Mouse (Mus musculus): Measurements from ENCODE around the gene Psmd11. TPM values are rescaled to one million over a fixed set of nuclear protein-coding genes. Genes with fewer than 3 reads are reported as not detected.

The Psmd11 gene
- total RNA-seq, 2 experiments from 2014 or later = 41.2 to 43.8 TPM

DNA sequence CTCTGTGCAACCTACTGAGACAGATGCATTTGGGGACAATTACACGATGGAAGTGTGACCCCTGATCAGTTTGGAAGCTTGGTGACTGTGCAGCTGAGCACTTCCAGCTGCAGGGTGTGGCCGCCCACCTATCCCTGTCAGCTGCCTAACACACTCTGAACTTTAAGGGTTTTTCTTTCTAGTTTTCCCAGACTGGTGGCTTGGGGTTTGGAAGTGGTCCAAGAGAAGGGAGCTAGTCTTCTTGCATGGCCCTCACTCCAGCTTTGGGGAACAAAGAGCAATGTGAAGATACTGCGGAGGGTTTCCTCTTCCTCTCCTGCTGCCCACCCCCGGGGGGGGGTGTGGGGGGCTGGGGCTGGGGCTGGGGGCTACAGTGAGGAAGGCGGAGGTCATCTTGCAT, 51.0 kb downstream of the Psmd11 start:
- no peak for ATAC-seq (replicated peaks; ENCODE audit: low FRiP score, poor library complexity, severe bottlenecking)

DNA sequence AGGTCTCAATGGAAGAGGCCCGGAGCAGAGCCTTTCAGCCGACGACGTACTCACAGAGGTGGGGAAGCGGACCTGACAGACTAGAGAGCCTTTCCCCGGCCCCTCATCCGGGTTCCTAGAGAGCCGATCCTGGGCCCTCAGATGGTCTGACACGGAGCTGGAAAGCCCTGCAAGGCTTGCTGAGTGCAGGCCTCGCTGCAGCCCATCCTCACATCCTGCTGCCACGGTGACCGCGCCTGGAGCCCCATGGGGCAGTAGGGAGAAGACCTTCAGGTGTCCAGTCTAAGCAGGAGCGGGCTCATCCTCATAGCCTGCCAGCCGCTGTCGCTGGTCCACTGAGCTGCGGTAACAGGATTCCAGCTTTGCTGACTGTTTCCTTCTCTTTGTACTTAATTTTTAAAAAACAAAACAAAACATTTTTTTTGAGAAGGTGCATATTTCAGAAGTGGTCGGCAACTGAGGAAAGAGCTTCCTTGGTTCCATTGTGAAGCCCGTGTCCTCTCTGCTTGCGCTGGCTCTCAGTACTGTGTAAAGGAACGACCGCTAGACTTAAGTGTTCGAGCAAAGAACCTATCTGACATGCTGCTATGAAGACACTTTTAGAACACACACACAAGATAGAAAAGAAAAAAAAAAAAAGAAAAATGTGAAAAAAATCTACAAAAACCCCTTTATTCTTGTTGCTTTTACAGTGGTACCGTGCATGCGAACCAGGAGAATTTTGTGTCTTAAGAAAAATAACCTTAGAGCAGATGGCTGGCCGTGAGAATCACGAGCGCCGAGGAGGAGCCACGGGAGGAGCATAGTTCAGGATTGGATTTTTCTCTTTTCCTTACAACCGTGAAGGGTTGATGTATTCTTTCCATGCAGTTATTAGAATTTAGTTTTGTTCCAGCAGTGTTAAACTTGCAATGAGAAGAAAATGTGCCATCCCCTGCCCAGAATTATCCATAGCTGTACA, 51.8 kb downstream of the Psmd11 start:
- ATAC-seq (replicated peaks; ENCODE audit: low FRiP score, poor library complexity, severe bottlenecking) = no peak

DNA sequence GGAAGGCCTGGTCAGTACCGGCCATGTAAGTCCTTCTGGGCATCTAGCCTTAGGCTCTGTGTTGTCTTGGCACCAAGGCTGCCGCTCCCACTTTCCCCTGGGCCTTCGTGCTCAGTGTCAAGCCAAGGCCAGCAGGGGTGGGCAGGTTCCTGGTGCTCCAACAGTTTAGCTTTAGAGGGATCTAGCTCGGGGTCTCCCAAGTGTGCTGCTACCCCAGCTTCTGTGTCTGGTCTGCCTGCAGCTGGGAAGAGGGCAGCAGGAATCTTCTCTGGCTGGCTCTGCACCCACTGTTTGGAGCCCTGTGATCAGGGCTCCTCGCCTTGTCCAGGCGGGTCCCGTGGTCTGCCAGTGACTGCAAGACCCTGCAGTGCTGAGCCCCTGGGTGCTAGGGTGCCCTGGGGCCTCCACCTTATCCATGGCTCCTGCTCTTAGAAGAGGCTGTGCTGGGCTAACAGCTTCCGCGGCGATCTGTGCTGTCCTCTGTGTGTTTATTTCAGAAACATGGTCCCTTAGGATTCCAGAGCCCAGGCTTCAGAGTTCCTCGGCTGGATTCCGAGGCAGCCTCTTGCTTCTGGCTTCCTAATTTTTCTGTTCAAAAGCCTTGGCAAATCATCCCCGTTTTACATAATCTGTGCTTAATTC, 53.1 kb downstream of the Psmd11 start:
- no peak for ATAC-seq (replicated peaks; ENCODE audit: low FRiP score, poor library complexity, severe bottlenecking)

DNA sequence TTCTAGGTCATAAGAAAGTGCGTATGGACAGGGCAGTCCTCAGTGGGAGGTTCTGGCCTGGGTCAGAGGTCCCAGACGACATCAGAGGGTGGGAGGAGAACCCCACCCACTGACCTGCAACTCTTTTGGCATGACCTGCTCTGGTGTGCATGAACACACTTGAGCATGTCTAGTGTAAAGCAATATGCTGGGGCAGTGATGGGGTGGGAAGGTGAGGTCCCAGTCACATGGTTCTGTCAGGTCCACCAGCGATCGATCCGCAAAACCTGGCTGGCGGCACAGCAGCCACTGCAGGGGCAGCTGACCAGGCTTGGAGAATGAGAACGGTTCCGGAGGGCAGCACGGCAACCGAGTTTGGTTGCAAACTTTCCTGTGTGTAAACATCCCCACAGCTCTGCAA, 53.9 kb downstream of the Psmd11 start:
- no peak for ATAC-seq (replicated peaks; ENCODE audit: low FRiP score, poor library complexity, severe bottlenecking)

- ATAC-seq (replicated peaks; ENCODE audit: low FRiP score, poor library complexity, severe bottlenecking) = no peak
These were observed 54.5 kb downstream of the Psmd11 start for GRCm38 (mm10) chr11:80482921-80483320.

GRCm38 (mm10) chr11:80483536-80484067, 55.2 kb downstream of the Psmd11 start:
- ATAC-seq (replicated peaks; ENCODE audit: low FRiP score, poor library complexity, severe bottlenecking) = no peak

- no peak for ATAC-seq (replicated peaks; ENCODE audit: low FRiP score, poor library complexity, severe bottlenecking)
These were observed 55.9 kb downstream of the Psmd11 start for GRCm38 (mm10) chr11:80484191-80484791.

GRCm38 (mm10) chr11:80485120-80485551, 56.7 kb downstream of the Psmd11 start:
- ATAC-seq (replicated peaks; ENCODE audit: low FRiP score, poor library complexity, severe bottlenecking) = no peak

GRCm38 (mm10) chr11:80485622-80486206, 57.3 kb downstream of the Psmd11 start:
- no peak for ATAC-seq (replicated peaks; ENCODE audit: low FRiP score, poor library complexity, severe bottlenecking)

GRCm38 (mm10) chr11:80487904-80488587, 59.6 kb downstream of the Psmd11 start:
- ATAC-seq (replicated peaks; ENCODE audit: low FRiP score, poor library complexity, severe bottlenecking) = no peak

GRCm38 (mm10) chr11:80489172-80489881, 60.9 kb downstream of the Psmd11 start:
- no peak for ATAC-seq (replicated peaks; ENCODE audit: low FRiP score, poor library complexity, severe bottlenecking)

DNA sequence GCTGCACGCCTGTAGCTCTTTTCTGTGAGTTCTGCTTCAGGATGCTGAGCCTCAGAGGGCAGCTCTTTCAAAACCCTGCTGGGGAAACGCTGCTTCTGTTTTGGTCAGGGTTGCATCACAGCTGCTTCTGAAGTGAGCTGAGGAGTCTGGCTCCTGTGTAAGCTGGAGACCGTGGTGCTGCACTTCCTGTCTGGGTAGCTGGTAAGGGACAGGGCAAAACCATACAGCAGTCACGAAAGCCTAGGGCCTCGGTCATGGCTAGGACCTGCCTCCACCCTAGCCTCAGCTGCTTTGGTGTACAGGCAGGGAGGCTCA, 61.4 kb downstream of the Psmd11 start:
- ATAC-seq (replicated peaks; ENCODE audit: low FRiP score, poor library complexity, severe bottlenecking) = no peak

GRCm38 (mm10) chr11:80490831-80491230, 62.4 kb downstream of the Psmd11 start:
- no peak for ATAC-seq (replicated peaks; ENCODE audit: low FRiP score, poor library complexity, severe bottlenecking)

- ATAC-seq (replicated peaks; ENCODE audit: low FRiP score, poor library complexity, severe bottlenecking) = no peak
These were observed 64.8 kb downstream of the Psmd11 start for GRCm38 (mm10) chr11:80493186-80493585.

DNA sequence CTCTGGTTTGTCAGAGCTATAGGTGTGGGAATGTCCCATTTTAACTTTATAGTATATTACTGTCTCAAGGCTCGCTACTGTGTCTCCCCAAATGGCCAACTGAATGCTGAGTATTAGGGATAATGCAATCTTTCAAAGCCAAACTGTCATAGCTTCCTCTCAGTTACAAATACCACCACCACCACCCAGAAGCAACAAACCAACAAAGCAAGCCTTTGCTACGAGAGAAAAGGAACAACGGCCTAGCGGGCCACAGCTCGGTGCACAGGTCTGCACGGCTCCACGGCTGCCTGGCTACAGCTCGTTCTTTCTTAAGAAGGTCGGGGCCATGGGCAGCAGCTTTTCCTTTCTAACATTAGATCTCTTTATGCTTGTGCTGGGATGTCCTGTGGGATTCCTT, 66.4 kb downstream of the Psmd11 start:
- ATAC-seq (replicated peaks; ENCODE audit: low FRiP score, poor library complexity, severe bottlenecking) = no peak

DNA sequence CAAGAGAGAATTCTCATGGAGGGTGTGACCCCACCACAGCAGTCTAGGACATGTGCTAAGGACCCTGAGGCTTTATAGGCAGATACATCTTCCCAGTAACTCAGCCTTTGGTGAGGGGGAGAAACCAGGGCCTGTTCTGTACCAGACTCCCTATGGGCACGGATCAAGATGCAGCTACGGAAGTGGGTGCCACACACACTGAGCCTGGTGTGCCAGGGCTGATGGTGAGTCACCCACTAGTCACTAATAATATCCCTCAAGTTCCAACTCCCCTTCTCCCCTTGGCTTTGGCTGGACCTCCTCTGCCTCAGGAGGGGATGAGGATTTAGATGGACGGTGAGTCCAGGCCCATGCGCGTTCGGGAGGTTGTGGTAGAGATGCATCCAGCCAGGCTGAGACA, 67.6 kb downstream of the Psmd11 start:
- ATAC-seq (replicated peaks; ENCODE audit: low FRiP score, poor library complexity, severe bottlenecking) = no peak

GRCm38 (mm10) chr11:80496640-80497039, 68.2 kb downstream of the Psmd11 start:
- ATAC-seq (replicated peaks; ENCODE audit: low FRiP score, poor library complexity, severe bottlenecking) = no peak

- ATAC-seq (replicated peaks; ENCODE audit: low FRiP score, poor library complexity, severe bottlenecking) = no peak
These were observed 69.0 kb downstream of the Psmd11 start for GRCm38 (mm10) chr11:80497225-80497919.

Data from erythroblast, adult 5-6 weeks (primary cell).